Comparison of ENCODE assay signal across 10 mouse cellular contexts in genomic region chr6:6884897-6885296, GRCm38 (mm10). TPM values are rescaled to one million over a fixed set of nuclear protein-coding genes. Genes with fewer than 3 reads are reported as not detected.
DNase-seq lines count a peak whose midpoint lies in the region; ATAC-seq and TF ChIP-seq lines count a peak whose summit lies in the region.
"Had no signal": no experiment of that assay in that cellular context is flagged by ENCODE, and none has a peak within 500 bp of the region (broad histone marks: within the 10 kb centered on the region; RNA-seq: fewer than 3 reads in every experiment).

No protein-coding gene starts in this region.

- ATAC-seq in forebrain, postnatal 0 days, result peak; percentile 47
- ATAC-seq in midbrain, postnatal 0 days (ENCODE audit: low FRiP score), result peak; percentile 64

- H3K36me3 ChIP-seq in testis, adult 2 months (ENCODE audit: control insufficient read depth, insufficient read depth, low read length), result no peaks in the 10 kb centered on the region
- H3K36me3 ChIP-seq in forebrain, postnatal 0 days (ENCODE audit: insufficient read depth), result no peaks in the 10 kb centered on the region
- H3K36me3 ChIP-seq in midbrain, postnatal 0 days (ENCODE audit: insufficient read depth, low read length), result no peaks in the 10 kb centered on the region
- H3K36me3 ChIP-seq: G1E; stomach, embryonic 15.5 days had no signal

- 3% methylated on average over 12 of the region's 12 CpGs for WGBS in forebrain, postnatal 0 days
- WGBS in midbrain, postnatal 0 days, result 4% methylated on average over 12 of the region's 12 CpGs

- H3K4me2 ChIP-seq in forebrain, postnatal 0 days (ENCODE audit: low read depth), result no peak overlapping the region
- no peak overlapping the region for H3K4me2 ChIP-seq in midbrain, postnatal 0 days (ENCODE audit: low read depth, low read length, poor library complexity, severe bottlenecking)
- H3K4me2 ChIP-seq: stomach, embryonic 15.5 days had no signal

- H3K9ac ChIP-seq in forebrain, postnatal 0 days, result no peak overlapping the region
- no peak overlapping the region for H3K9ac ChIP-seq in midbrain, postnatal 0 days (replicated peaks; ENCODE audit: low read length, poor library complexity, severe bottlenecking)
- H3K9ac ChIP-seq: stomach, embryonic 15.5 days had no signal

- H3K4me3 ChIP-seq in testis, adult 2 months (ENCODE audit: control insufficient read depth, low read depth, low read length), result no peak overlapping the region
- no peak overlapping the region for H3K4me3 ChIP-seq in forebrain, postnatal 0 days (ENCODE audit: low read depth, low read length)
- no peak overlapping the region for H3K4me3 ChIP-seq in midbrain, postnatal 0 days (ENCODE audit: low read depth, low read length)
- H3K4me3 ChIP-seq: stomach, embryonic 15.5 days had no signal

- peaks cover 7% of the 10 kb centered on the region for H3K4me1 ChIP-seq in testis, adult 2 months (ENCODE audit: control insufficient read depth, insufficient read depth, low read length)
- H3K4me1 ChIP-seq in forebrain, postnatal 0 days (ENCODE audit: insufficient read depth), result no peaks in the 10 kb centered on the region
- H3K4me1 ChIP-seq in midbrain, postnatal 0 days (ENCODE audit: insufficient read depth, low read length), result 0 out of 2 replicates have a peak, but pooled peaks cover 6% of the 10 kb centered on the region

- no peaks in the 10 kb centered on the region for H3K27me3 ChIP-seq in testis, adult 2 months (ENCODE audit: control insufficient read depth, insufficient read depth, low read length)
- H3K27me3 ChIP-seq in forebrain, postnatal 0 days (ENCODE audit: insufficient read depth, low read length), result peaks cover 15% of the 10 kb centered on the region
- H3K27me3 ChIP-seq in midbrain, postnatal 0 days (ENCODE audit: insufficient read depth, low read length), result peaks cover 43% of the 10 kb centered on the region

- H3K27ac ChIP-seq in testis, adult 2 months (ENCODE audit: control insufficient read depth, insufficient read depth, low read depth, low read length), result no peak overlapping the region
- H3K27ac ChIP-seq in forebrain, postnatal 0 days (ENCODE audit: low read depth, low read length), result no peak overlapping the region
- no peak overlapping the region for H3K27ac ChIP-seq in midbrain, postnatal 0 days (ENCODE audit: low read depth, low read length)
- H3K27ac ChIP-seq: stomach, embryonic 15.5 days had no signal

- peak; percentile 39 to 71 for DNase-seq in cerebellum, postnatal 25 days
- DNase-seq in cerebellum, adult 11-12 months, result no peak
- no peak for DNase-seq in testis, postnatal 14 days (ENCODE audit: low spot score)
- peak; percentile 89 for DNase-seq in forebrain, postnatal 0 days
- DNase-seq in layer of hippocampus, postnatal 10 days (ENCODE audit: low spot score in 2 of 2), result peak; percentile 80 to 84
- peak; percentile 86 for DNase-seq in midbrain, postnatal 0 days (ENCODE audit: low spot score)
- no peak for DNase-seq in gastrocnemius, postnatal 4 days (ENCODE audit: low spot score in 2 of 2)

- H3K9me3 ChIP-seq in forebrain, postnatal 0 days (ENCODE audit: low read length), result no peaks in the 10 kb centered on the region
- no peaks in the 10 kb centered on the region for H3K9me3 ChIP-seq in midbrain, postnatal 0 days (ENCODE audit: low read length)
- H3K9me3 ChIP-seq: G1E; stomach, embryonic 15.5 days had no signal

- TF ChIP-seq POLR2A in testis, adult 2 months (IDR thresholded peaks at IDR 0.05; ENCODE audit: control insufficient read depth, low read depth, low read length), result no peak

- TF ChIP-seq CTCF in testis, adult 2 months (IDR thresholded peaks at IDR 0.05; ENCODE audit: control insufficient read depth, insufficient read depth, insufficient replicate concordance, low read depth, low read length), result peak; percentile 60; the same call in 1 of the 2 replicates
- peak; percentile 94 for TF ChIP-seq CTCF in forebrain, postnatal 0 days (IDR thresholded peaks at IDR 0.05; ENCODE audit: low read depth)
- TF ChIP-seq CTCF in midbrain, postnatal 0 days (IDR thresholded peaks at IDR 0.05), result peak; percentile 93

RNA-seq across cellular contexts. Expression of gene Dlx5, which starts 3.0 kb away (rescaled TPM):
- 4.3 and 4.5 TPM in 2 replicates for polyA plus RNA-seq in testis, adult 2 months (2012; rRNA removed)
- total RNA-seq in forebrain, postnatal 0 days (2014; rRNA removed), result 6.5 and 12.9 TPM in 2 replicates
- 47.2 and 51.3 TPM in 2 replicates for polyA plus RNA-seq in forebrain, postnatal 0 days (2015; fragmentation: Nextera tagmentation; extraction: Ambion mirVana)
- 1 to 10 TPM; 5.8 to 5.9 TPM for total RNA-seq in layer of hippocampus, postnatal 10 days (2021)
- 0.49 and 0.76 TPM in 2 replicates for total RNA-seq in midbrain, postnatal 0 days (2014; rRNA removed)
- polyA plus RNA-seq in midbrain, postnatal 0 days (2015; fragmentation: Nextera tagmentation; extraction: Ambion mirVana), result 3.3 and 6.7 TPM in 2 replicates
- under 1 TPM in 1 of 2 experiments, not detected in 1; 0.20 TPM for total RNA-seq in gastrocnemius, postnatal 4 days (2021)
- total RNA-seq: G1E had no signal
- polyA plus RNA-seq: G1E had no signal

RNA-seq across cellular contexts. Expression of gene Dlx6, which starts 21.8 kb away (rescaled TPM):
- polyA plus RNA-seq in testis, adult 2 months (2012; rRNA removed), result 10.8 and 12.3 TPM in 2 replicates
- 19.7 and 28.9 TPM in 2 replicates for total RNA-seq in forebrain, postnatal 0 days (2014; rRNA removed)
- polyA plus RNA-seq in forebrain, postnatal 0 days (2015; fragmentation: Nextera tagmentation; extraction: Ambion mirVana), result 3.7 and 4.9 TPM in 2 replicates
- 1 to 10 TPM; 6.6 to 7.0 TPM for total RNA-seq in layer of hippocampus, postnatal 10 days (2021)
- total RNA-seq in midbrain, postnatal 0 days (2014; rRNA removed), result 0.57 and 1.5 TPM in 2 replicates
- polyA plus RNA-seq in midbrain, postnatal 0 days (2015; fragmentation: Nextera tagmentation; extraction: Ambion mirVana), result 0.81 and 1.1 TPM in 2 replicates
- total RNA-seq in gastrocnemius, postnatal 4 days (2021), result not detected
- polyA plus RNA-seq: G1E had no signal

Comparison
In these comparisons a context has a peak if more than half of its experiments do, and no peak if none do; other contexts are left out.
1. DNase-seq: peak in cerebellum, postnatal 25 days (2 of 2), forebrain, postnatal 0 days (single experiment), layer of hippocampus, postnatal 10 days (2 of 2) and midbrain, postnatal 0 days (single experiment); none in cerebellum, adult 11-12 months (single experiment), testis, postnatal 14 days (single experiment) and gastrocnemius, postnatal 4 days (0 of 2).
2. Peak in every context shown above with its lines, with median percentiles within 50 percentile points of each other: CTCF ChIP-seq.